Mouse (Mus musculus): ENCODE measurements around the gene Dcakd. TPM values are rescaled to one million over a fixed set of nuclear protein-coding genes. Genes with fewer than 3 reads are reported as not detected.
A peak's percentile ranks its signal among the peaks of the same experiment; 100 is the strongest.

Gene Dcakd
- 152 and 168 TPM in 2 replicates for polyA plus RNA-seq (2015; fragmentation: Nextera tagmentation; extraction: Ambion mirVana)

DNA sequence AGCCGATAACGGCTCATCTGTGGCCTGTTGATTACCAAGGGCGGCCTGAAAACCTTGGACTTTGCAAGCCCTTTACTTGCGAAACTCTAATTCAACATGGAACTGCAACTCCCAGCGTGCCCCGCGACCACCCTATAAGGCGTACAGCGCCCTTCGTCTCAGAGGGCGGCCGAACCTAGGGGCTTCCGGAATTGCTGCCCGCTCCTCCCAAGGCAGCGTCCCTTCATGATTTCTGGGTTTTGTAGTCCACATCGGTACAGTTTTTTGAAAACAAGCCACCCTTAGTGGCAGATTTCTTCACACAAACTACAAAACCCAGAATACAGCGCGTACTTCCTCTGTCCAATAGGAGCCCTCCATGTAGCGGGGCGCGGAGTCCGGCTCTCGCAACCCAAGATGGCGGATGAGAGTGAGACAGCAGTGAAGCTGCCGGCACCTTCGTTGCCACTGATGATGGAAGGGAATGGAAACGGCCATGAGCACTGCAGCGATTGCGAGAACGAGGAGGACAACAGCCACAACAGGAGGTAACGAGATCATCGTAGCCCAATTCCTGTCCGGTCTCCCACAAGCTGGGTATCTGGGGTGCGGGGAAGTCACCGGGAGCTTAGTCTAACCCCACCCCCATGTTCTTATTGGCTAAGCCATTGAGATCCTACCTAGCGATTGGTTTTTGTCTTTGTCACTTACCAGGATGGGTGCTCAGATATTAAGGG lies at the start of gene Dcakd, which contains the start of gene Nmt1:
Dcakd (minus strand) TSS at position 158 of the 716 bp plus-strand sequence.
Nmt1 (plus strand) TSS at position 15 of the 716 bp plus-strand sequence.
- WGBS = under 1% methylated on average over 36 of the region's 36 CpGs
- Histone ChIP-seq H3K4me2 (replicated peaks) (peak within 1 kb of the TSS; percentile 71), H3K9ac (replicated peaks) (peak within 1 kb of the TSS; percentile 68), H3K27me3 (no peaks in the 10 kb centered on the region), H3K4me3 (peak within 1 kb of the TSS; percentile 66), H3K4me1 (peaks cover 27% of the 10 kb centered on the region), H3K9me3 (no peaks in the 10 kb centered on the region), H3K27ac (replicated peaks) (peak within 1 kb of the TSS; percentile 81), H3K36me3 (peaks cover 2% of the 10 kb centered on the region; the same call in 1 of the 2 replicates)
- ATAC-seq (replicated peaks) = peak; percentile 99

- no peaks in the 10 kb centered on the region for H3K9me3 ChIP-seq
- H3K4me1 ChIP-seq = peaks cover 10% of the 10 kb centered on the region
- H3K9ac ChIP-seq (replicated peaks) = no peak overlapping the region
- no peak for ATAC-seq (replicated peaks)
- 86% methylated on average over 8 of the region's 8 CpGs for whole genome bisulfite sequencing
- H3K4me3 ChIP-seq = no peak overlapping the region
- H3K27me3 ChIP-seq = peaks cover 14% of the 10 kb centered on the region
- H3K27ac ChIP-seq (replicated peaks) = no peak overlapping the region
- no peak overlapping the region for H3K4me2 ChIP-seq (replicated peaks)
- no peaks in the 10 kb centered on the region for H3K36me3 ChIP-seq
Observed at GRCm38 (mm10) chr11:103076581-103076980, 48.4 kb upstream of the Dcakd start.

DNA sequence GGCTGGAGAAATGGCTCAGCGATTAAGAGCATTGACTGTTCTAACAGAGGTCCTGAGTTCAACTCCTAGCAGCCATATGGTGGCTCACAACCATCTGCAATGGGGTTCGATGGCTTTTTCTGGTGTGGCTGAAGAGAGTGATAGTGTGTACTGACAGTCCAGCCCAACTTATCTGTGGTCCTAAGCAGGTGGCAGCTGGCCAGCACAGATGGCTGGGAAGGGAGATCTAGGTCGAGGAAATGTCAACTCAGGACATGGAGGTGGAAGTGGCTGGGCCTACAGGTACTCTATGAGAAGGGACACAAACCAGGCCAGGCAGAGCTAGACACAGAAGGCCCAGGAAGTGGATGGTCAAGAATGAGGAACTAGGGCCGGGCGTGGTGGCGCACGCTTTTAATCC lies 47.9 kb upstream of the Dcakd start:
- H3K4me3 ChIP-seq = no peak overlapping the region
- peaks cover 10% of the 10 kb centered on the region for H3K4me1 ChIP-seq
- peaks cover 9% of the 10 kb centered on the region for H3K27me3 ChIP-seq
- H3K36me3 ChIP-seq = no peaks in the 10 kb centered on the region
- WGBS = 91% methylated on average over 7 of the region's 7 CpGs
- ATAC-seq (replicated peaks) = no peak
- H3K4me2 ChIP-seq (replicated peaks) = no peak overlapping the region
- H3K9ac ChIP-seq (replicated peaks) = no peak overlapping the region
- no peaks in the 10 kb centered on the region for H3K9me3 ChIP-seq
- H3K27ac ChIP-seq (replicated peaks) = no peak overlapping the region

DNA sequence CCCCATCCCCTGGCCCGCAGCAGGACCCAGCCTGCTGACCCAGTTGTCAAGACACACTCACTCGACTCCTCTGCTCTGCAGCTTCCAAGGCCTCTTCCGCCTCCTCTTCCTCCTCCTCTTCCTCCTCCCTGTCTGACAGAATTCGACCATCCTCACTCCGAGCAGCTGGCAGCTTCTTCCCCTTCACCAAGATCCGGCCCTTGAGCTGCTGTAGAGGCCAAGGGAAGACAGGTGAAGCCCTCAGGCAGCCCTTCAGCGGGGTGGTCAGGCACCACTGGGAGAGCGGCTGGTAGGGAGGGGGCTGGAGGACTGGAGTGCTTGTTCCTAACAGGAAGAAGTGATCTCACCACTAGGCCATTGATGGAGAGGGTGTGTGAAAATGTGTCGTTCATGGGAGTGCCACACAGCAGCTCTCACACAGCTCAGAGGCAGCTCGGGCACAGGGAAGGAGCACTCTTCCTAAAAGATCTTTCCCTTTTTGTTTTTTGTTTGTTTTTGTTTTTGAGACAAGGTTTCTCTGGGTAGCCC lies 46.7 kb upstream of the Dcakd start:
- ATAC-seq (replicated peaks) = no peak
- no peak overlapping the region for H3K27ac ChIP-seq (replicated peaks)
- no peaks in the 10 kb centered on the region for H3K9me3 ChIP-seq
- H3K4me3 ChIP-seq = no peak overlapping the region
- WGBS = 24% methylated on average over 10 of the region's 10 CpGs
- no peak overlapping the region for H3K4me2 ChIP-seq (replicated peaks)
- 0 out of 2 replicates have a peak, but pooled peaks cover 1% of the 10 kb centered on the region for H3K27me3 ChIP-seq
- no peaks in the 10 kb centered on the region for H3K4me1 ChIP-seq
- no peak overlapping the region for H3K9ac ChIP-seq (replicated peaks)
- H3K36me3 ChIP-seq = no peaks in the 10 kb centered on the region

DNA sequence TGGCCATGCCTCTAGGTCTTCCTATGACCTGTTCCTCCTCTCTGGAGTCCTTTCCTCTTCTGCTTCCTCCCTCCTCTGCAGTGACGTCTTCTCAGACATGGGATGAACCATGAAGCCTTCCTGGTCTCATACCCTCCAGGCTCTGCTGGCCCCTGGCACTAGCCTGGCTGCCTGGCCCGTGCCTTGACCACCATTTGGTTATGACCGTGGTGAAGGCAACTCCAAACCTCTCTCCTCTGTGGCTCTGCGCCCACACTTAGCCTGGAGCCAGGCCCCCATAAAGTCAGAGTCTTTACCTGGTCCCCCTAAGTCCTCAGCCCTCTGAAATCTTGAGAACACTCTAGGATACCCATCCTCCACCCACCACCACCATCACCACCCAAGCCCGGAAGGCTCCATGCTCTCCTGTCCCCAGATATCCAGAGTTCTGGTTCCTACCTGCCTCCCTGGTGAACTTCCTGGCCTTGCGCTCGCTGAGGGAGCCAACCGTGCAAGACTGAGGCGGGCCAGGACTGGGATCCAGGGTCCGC lies 46.1 kb upstream of the Dcakd start:
- no peaks in the 10 kb centered on the region for H3K4me1 ChIP-seq
- H3K36me3 ChIP-seq = peaks cover 2% of the 10 kb centered on the region; the same call in 1 of the 2 replicates
- no peak for ATAC-seq (replicated peaks)
- no peak overlapping the region for H3K9ac ChIP-seq (replicated peaks)
- H3K4me3 ChIP-seq = no peak overlapping the region
- H3K9me3 ChIP-seq = no peaks in the 10 kb centered on the region
- no peak overlapping the region for H3K4me2 ChIP-seq (replicated peaks)
- H3K27me3 ChIP-seq = no peaks in the 10 kb centered on the region
- WGBS = 64% methylated on average over 10 of the region's 10 CpGs
- H3K27ac ChIP-seq (replicated peaks) = no peak overlapping the region

DNA sequence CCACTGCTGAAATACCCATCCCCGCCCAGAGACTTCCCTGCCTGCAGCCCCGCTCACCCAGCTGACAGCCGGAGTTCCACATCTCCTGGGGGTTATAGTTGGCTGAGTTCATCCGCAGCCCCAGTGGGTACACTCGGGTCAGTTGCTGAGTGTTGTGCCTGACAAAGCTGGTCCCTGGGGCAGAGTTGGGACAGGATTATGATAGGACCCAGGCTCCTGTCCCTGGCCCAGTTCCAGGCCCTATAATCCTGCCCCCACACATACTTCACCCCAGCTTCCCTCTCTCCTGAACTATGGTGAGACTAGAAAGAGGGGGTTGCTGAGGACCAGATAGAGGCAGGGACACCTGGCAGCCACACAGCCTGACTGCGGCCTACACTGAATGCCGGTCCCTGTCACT lies 45.5 kb upstream of the Dcakd start:
- no peak overlapping the region for H3K9ac ChIP-seq (replicated peaks)
- ATAC-seq (replicated peaks) = no peak
- WGBS = 93% methylated on average over 7 of the region's 7 CpGs

GRCm38 (mm10) chr11:103070322-103070880 lies 42.3 kb upstream of the Dcakd start:
- WGBS = 91% methylated on average over 10 of the region's 10 CpGs
- Histone ChIP-seq H3K27me3 (no peaks in the 10 kb centered on the region), H3K9me3 (no peaks in the 10 kb centered on the region), H3K36me3 (peaks cover 38% of the 10 kb centered on the region), H3K4me1 (no peaks in the 10 kb centered on the region), H3K27ac (replicated peaks) (no peak overlapping the region), H3K9ac (replicated peaks) (no peak overlapping the region), H3K4me3 (no peak overlapping the region), H3K4me2 (replicated peaks) (no peak overlapping the region)
- no peak for ATAC-seq (replicated peaks)

More for the DNA sequence above, 45.5 kb upstream of the Dcakd start:
- Histone ChIP-seq H3K4me1 (no peaks in the 10 kb centered on the region), H3K36me3 (peaks cover 7% of the 10 kb centered on the region; the same call in 1 of the 2 replicates), H3K27ac (replicated peaks) (no peak overlapping the region), H3K4me3 (no peak overlapping the region), H3K4me2 (replicated peaks) (no peak overlapping the region), H3K27me3 (no peaks in the 10 kb centered on the region), H3K9me3 (no peaks in the 10 kb centered on the region)

DNA sequence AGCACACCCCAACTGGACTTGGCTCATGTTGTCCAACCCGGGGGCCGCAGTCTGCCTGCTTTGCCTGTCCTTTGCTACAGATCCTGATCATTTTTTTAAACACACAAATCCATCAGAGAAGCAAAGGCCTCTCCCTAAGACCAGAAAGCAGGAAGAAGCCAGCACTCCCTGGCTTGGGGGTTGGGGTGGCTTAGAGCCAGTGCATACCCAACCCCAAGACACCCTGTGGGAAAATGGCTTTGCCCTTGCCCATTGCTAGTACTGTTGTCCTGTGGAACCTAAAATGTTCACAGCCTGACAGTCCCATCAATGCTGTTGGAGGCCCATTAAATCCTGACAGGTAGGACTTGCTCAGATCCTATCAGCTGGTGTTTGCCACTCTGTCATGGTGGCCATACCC lies 41.6 kb upstream of the Dcakd start:
- H3K4me2 ChIP-seq (replicated peaks) = no peak overlapping the region
- no peak overlapping the region for H3K9ac ChIP-seq (replicated peaks)
- no peaks in the 10 kb centered on the region for H3K4me1 ChIP-seq
- H3K27me3 ChIP-seq = no peaks in the 10 kb centered on the region
- no peak overlapping the region for H3K4me3 ChIP-seq
- no peak for ATAC-seq (replicated peaks)
- WGBS = 99% methylated on average over 2 of the region's 2 CpGs
- no peaks in the 10 kb centered on the region for H3K9me3 ChIP-seq
- peaks cover 43% of the 10 kb centered on the region for H3K36me3 ChIP-seq
- H3K27ac ChIP-seq (replicated peaks) = no peak overlapping the region

- Histone ChIP-seq H3K4me2 (replicated peaks) (no peak overlapping the region), H3K9me3 (no peaks in the 10 kb centered on the region), H3K27ac (replicated peaks) (no peak overlapping the region), H3K4me3 (no peak overlapping the region), H3K4me1 (no peaks in the 10 kb centered on the region), H3K27me3 (no peaks in the 10 kb centered on the region), H3K36me3 (peaks cover 52% of the 10 kb centered on the region), H3K9ac (replicated peaks) (no peak overlapping the region)
- ATAC-seq (replicated peaks) = no peak
- 91% methylated on average over 11 of the region's 11 CpGs for WGBS
Observed at GRCm38 (mm10) chr11:103068884-103069283, 40.8 kb upstream of the Dcakd start.

DNA sequence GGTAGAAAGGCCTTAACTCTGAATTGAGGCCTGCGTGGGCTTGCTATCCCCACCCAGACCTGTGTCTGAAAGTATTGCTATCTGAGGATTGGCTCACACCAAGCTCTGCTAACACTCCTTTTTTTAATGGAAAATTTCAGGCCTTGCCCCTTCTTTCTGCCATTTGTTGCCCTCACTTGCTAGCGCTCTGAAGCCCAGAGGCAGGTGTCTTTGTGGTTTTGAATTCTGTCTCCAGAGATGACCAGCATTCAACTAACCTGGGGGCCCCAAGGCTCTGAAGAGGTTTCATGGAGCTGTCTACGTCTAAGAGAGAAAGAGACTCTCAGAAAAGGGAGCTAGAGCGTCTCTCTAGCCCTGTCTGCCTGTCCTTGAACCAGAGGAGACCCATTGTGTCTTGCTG lies 40.1 kb upstream of the Dcakd start:
- WGBS = 93% methylated on average over 4 of the region's 4 CpGs
- H3K4me2 ChIP-seq (replicated peaks) = no peak overlapping the region
- peaks cover 58% of the 10 kb centered on the region for H3K36me3 ChIP-seq
- H3K4me1 ChIP-seq = no peaks in the 10 kb centered on the region
- no peak for ATAC-seq (replicated peaks)
- H3K9me3 ChIP-seq = no peaks in the 10 kb centered on the region
- H3K4me3 ChIP-seq = no peak overlapping the region
- no peak overlapping the region for H3K9ac ChIP-seq (replicated peaks)
- no peak overlapping the region for H3K27ac ChIP-seq (replicated peaks)
- H3K27me3 ChIP-seq = no peaks in the 10 kb centered on the region

DNA sequence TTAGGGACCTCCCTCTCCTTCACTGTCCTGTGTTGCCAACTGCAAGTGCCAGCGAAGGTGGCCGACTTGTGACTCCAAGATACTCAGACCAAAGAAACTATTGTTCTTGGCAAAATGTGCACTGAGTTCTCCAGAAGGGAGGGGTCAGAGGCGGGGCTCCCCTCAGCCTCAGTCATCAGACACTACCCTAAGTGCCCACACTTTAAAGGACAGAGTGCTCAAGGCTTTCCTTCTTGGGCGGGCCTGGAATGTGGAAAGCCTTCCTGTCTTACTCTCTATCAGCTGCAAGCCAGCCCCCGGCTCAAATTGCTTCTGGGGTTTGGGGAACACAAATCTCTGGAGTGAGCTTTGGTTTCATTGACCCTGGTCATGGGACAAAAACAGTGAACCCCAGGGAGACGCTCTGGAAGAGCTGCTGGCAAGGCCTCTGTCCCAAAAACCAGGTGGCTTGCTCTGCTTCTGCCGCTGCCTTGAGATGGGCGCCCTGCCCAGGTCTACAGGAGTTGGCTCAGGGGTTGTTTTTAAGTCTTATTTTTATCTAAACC lies 39.4 kb upstream of the Dcakd start:
- H3K27me3 ChIP-seq = no peaks in the 10 kb centered on the region
- no peak overlapping the region for H3K4me3 ChIP-seq
- H3K36me3 ChIP-seq = peaks cover 63% of the 10 kb centered on the region
- no peaks in the 10 kb centered on the region for H3K9me3 ChIP-seq
- no peaks in the 10 kb centered on the region for H3K4me1 ChIP-seq
- H3K9ac ChIP-seq (replicated peaks) = no peak overlapping the region
- ATAC-seq (replicated peaks) = no peak
- WGBS = 82% methylated on average over 8 of the region's 8 CpGs
- H3K27ac ChIP-seq (replicated peaks) = no peak overlapping the region
- H3K4me2 ChIP-seq (replicated peaks) = no peak overlapping the region

- H3K9ac ChIP-seq (replicated peaks) = no peak overlapping the region
- no peaks in the 10 kb centered on the region for H3K27me3 ChIP-seq
- peaks cover 68% of the 10 kb centered on the region for H3K36me3 ChIP-seq
- no peak overlapping the region for H3K27ac ChIP-seq (replicated peaks)
- no peak overlapping the region for H3K4me3 ChIP-seq
- H3K9me3 ChIP-seq = no peaks in the 10 kb centered on the region
- H3K4me1 ChIP-seq = no peaks in the 10 kb centered on the region
- 94% methylated on average over 6 of the region's 6 CpGs for WGBS
- H3K4me2 ChIP-seq (replicated peaks) = no peak overlapping the region
- no peak for ATAC-seq (replicated peaks)
Observed at GRCm38 (mm10) chr11:103067051-103067361, 38.9 kb upstream of the Dcakd start.
